Mouse (Mus musculus): ENCODE measurements at regions not wholly inside any gene's neighbourhood (a gene's known extent, or its start where the extent isn't known, plus 50 kb on each side); places are given as distances from the start of the nearest gene placed in this dataset.
"Not testable (repeated sequence)": the region's sequence is repeated elsewhere in the genome, so short reads cannot be mapped to it uniquely, and the experiment has no call there.

DNA sequence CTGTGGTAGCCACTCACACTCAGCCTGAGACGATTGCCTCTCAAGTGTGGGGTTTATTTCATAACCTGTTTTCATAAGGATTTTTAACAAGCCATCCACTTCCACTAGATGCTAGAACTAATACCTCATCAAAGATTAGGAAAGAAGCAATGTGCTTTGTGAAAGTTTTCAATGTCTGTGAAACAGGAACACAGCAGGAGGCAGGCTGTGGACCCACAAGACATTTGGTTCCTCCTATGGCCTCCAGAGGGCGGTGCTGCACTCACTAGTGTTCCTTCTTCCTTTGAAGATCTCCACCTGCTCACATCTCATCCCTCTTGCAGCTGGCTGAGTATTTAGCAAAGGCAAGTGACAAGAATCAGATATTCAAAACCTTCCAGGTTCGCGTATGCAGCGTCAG is 424.6 kb upstream of the Olfr1507 start:
- TF ChIP-seq POLR2A (IDR thresholded peaks at IDR 0.05; ENCODE audit: low read depth, low read length); CTCF (IDR thresholded peaks at IDR 0.05; ENCODE audit: borderline replicate concordance, insufficient read depth, low read length): not testable (repeated sequence)
